Mouse (Mus musculus) embryonic facial prominence, embryonic 14.5 days (tissue): Measurements from ENCODE around the gene Bbs5. TPM values are rescaled to one million over a fixed set of nuclear protein-coding genes. Genes with fewer than 3 reads are reported as not detected.

Experiments
- ATAC-seq: fragments of 200-750 bp; cut with Nextera tagmentation; 2 replicates; pipeline ENCODE4 v1.8.0; 2017; ENCODE audit warnings: low read depth, moderate number of reproducible peaks, moderate TSS enrichment
- DNase-seq: peaks from one replicate; pipeline ENCODE4 v3.0.0-alpha.2; 2015; ENCODE audit warnings: low spot score
- H3K27ac ChIP-seq: fragments of 300-500 bp; sonication (generic); replicated peaks from 2 replicates; pipeline ENCODE4 v1.5.1; 2014; ENCODE audit warnings: low read depth, mild to moderate bottlenecking, low read length, moderate library complexity
- H3K27me3 ChIP-seq: fragments of 300-500 bp; sonication (generic); replicated peaks from 2 replicates; pipeline ENCODE4 v1.6.1; 2014; ENCODE audit warnings: low read length; ENCODE audit not compliant: control insufficient read depth, insufficient read depth
- H3K36me3 ChIP-seq: fragments of 300-500 bp; sonication (generic); 2 replicates; pipeline ENCODE4 v1.6.1; 2014; ENCODE audit warnings: low read length, mixed read lengths; ENCODE audit not compliant: control insufficient read depth, insufficient read depth
- H3K4me1 ChIP-seq: fragments of 300-500 bp; sonication (generic); 2 replicates; pipeline ENCODE4 v1.6.1; 2014; ENCODE audit warnings: antibody characterized with exemption, low read length; ENCODE audit not compliant: control insufficient read depth, insufficient read depth
- H3K4me2 ChIP-seq: fragments of 300-500 bp; sonication (generic); 2 replicates; pipeline ENCODE4 v1.6.1; 2014; ENCODE audit warnings: low read depth, mild to moderate bottlenecking, low read length, moderate library complexity, mixed read lengths
- H3K4me3 ChIP-seq: fragments of 300-500 bp; sonication (generic); 2 replicates; pipeline ENCODE4 v1.5.1; 2014; ENCODE audit warnings: low read depth, mild to moderate bottlenecking, low read length
- H3K9ac ChIP-seq: fragments of 300-500 bp; sonication (generic); 2 replicates; pipeline ENCODE4 v1.6.1; 2014; ENCODE audit warnings: low read depth, mild to moderate bottlenecking, low read length, moderate library complexity, mixed read lengths
- H3K9me3 ChIP-seq: fragments of 300-500 bp; sonication (generic); 2 replicates; pipeline ENCODE4 v1.6.1; 2016; ENCODE audit warnings: low read length; ENCODE audit not compliant: control insufficient read depth
- WGBS: fragments of 180-500 bp; shearing (Covaris S2); extraction: QIAGEN DNeasy Blood & Tissue Kit; methylation state at CpG from one replicate; pipeline ENCODE4 v1.1.7; 2014; 5-methylcytosine and 5-hydroxymethylcytosine counted together
- polyA plus RNA-seq: library from polyadenylated mRNA; unstranded; fragments of >200 nt; fragmentation: Nextera tagmentation; extraction: Ambion mirVana; gene quantifications from 2 replicates; pipeline ENCODE4 v1.2.1, GENCODE M21; 2014

Bbs5 gene
- polyA plus RNA-seq: 16.4 and 16.6 TPM in 2 replicates

- peak within 1 kb of the TSS; percentile 71 for H3K4me3 ChIP-seq
- 3% methylated on average over 37 of the region's 43 CpGs for WGBS
Observed at GRCm38 (mm10) chr2:69646726-69647490, at the start of gene Bbs5. Gene Bbs5, plus strand, starts transcription at chr2:69647171.

GRCm38 (mm10) chr2:69603726-69604393, 43.1 kb upstream of the Bbs5 start:
- H3K36me3 ChIP-seq: no peaks in the 10 kb centered on the region
- H3K9me3 ChIP-seq: no peaks in the 10 kb centered on the region
- no peaks in the 10 kb centered on the region for H3K27me3 ChIP-seq
- no peak overlapping the region for H3K27ac ChIP-seq
- H3K4me3 ChIP-seq: no peak overlapping the region
- DNase-seq (no peak), ATAC-seq (no peak)
- no peak overlapping the region for H3K9ac ChIP-seq
- WGBS: 92% methylated on average over 7 of the region's 7 CpGs
- H3K4me1 ChIP-seq: no peaks in the 10 kb centered on the region
- H3K4me2 ChIP-seq: no peak overlapping the region

More at GRCm38 (mm10) chr2:69646726-69647490, at the start of gene Bbs5:
- H3K9ac ChIP-seq: peak within 1 kb of the TSS; percentile 77
- H3K9me3 ChIP-seq: no peaks in the 10 kb centered on the region
- H3K27me3 ChIP-seq: no peaks in the 10 kb centered on the region
- DNase-seq (peak; percentile 96), ATAC-seq (peak; percentile 97)
- no peak within 1 kb of the TSS; the same call in 1 of the 2 replicates for H3K27ac ChIP-seq
- H3K36me3 ChIP-seq: no peaks in the 10 kb centered on the region
- peaks cover 8% of the 10 kb centered on the region for H3K4me1 ChIP-seq
- peak within 1 kb of the TSS; percentile 79 for H3K4me2 ChIP-seq

DNA sequence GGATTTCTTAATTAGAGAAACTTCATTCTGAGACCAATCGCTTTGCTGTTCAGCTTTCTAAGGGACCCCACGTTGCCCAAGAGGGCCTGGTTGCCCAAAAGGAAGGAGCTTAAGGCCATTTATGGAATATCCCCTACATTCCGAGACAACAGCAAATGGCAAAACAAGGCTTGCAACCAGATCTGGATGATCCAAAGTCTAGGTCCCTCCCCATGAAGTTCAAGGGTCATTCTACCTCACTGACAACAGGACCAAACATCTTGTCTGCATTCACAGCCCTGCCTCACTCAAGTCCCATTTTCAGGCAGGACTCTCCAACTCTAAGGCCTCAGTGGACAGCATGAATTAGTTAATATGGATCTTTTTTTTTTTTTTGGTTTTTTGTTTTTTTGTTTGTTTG, 40.4 kb upstream of the Bbs5 start:
- Histone ChIP-seq H3K4me1 (no peaks in the 10 kb centered on the region), H3K36me3 (no peaks in the 10 kb centered on the region), H3K4me2 (no peak overlapping the region), H3K9ac (no peak overlapping the region), H3K27ac (no peak overlapping the region), H3K4me3 (no peak overlapping the region), H3K27me3 (no peaks in the 10 kb centered on the region), H3K9me3 (no peaks in the 10 kb centered on the region)
- no peak for ATAC-seq
- 93% methylated on average over 3 of the region's 3 CpGs for WGBS
- no peak for DNase-seq

- ATAC-seq (no peak), DNase-seq (peak; percentile 34)
- H3K9ac ChIP-seq: no peak overlapping the region
- H3K4me2 ChIP-seq: 0 out of 2 replicates have a peak overlapping the region, but pooled peaks have one; percentile 10
- no peaks in the 10 kb centered on the region for H3K36me3 ChIP-seq
- no peak overlapping the region for H3K27ac ChIP-seq
- WGBS: 13% methylated on average over 10 of the region's 10 CpGs
- no peaks in the 10 kb centered on the region for H3K27me3 ChIP-seq
- H3K4me3 ChIP-seq: no peak overlapping the region
- H3K4me1 ChIP-seq: peaks cover 3% of the 10 kb centered on the region
- H3K9me3 ChIP-seq: no peaks in the 10 kb centered on the region
Observed at GRCm38 (mm10) chr2:69612237-69612636, 34.7 kb upstream of the Bbs5 start.

DNA sequence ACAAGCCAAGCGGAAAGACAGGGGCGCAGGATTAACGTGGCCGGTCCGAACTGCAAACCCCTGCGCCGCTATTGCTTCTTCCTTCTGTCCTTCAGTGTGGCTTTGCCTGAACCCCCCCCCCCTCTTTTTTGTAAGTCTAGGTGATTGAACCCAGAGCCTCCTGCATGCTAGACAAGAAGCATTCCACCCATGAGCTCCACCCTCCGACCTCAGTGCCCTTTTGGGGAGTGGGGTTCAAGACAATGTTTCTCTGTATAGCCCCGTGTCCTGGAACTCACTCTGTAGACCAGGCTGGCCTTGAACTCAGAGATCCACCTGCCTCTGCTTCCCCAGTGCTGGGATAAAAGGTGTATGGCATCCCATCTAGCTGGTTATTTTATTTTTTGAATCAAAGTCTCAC, 34.3 kb upstream of the Bbs5 start:
- H3K27ac ChIP-seq: no peak overlapping the region
- 53% methylated on average over 9 of the region's 9 CpGs for WGBS
- H3K4me3 ChIP-seq: no peak overlapping the region
- no peaks in the 10 kb centered on the region for H3K9me3 ChIP-seq
- ATAC-seq: no peak
- no peak overlapping the region for H3K4me2 ChIP-seq
- H3K9ac ChIP-seq: no peak overlapping the region
- H3K4me1 ChIP-seq: peaks cover 3% of the 10 kb centered on the region
- DNase-seq: no peak
- no peaks in the 10 kb centered on the region for H3K36me3 ChIP-seq
- H3K27me3 ChIP-seq: no peaks in the 10 kb centered on the region

GRCm38 (mm10) chr2:69613237-69613636, 33.7 kb upstream of the Bbs5 start:
- Histone ChIP-seq H3K9me3 (no peaks in the 10 kb centered on the region), H3K4me3 (no peak overlapping the region), H3K4me1 (peaks cover 3% of the 10 kb centered on the region), H3K9ac (no peak overlapping the region), H3K27ac (no peak overlapping the region), H3K4me2 (no peak overlapping the region), H3K36me3 (no peaks in the 10 kb centered on the region), H3K27me3 (no peaks in the 10 kb centered on the region)
- ATAC-seq: no peak
- peak; percentile 47 for DNase-seq
- WGBS: 61% methylated on average over 4 of the region's 4 CpGs

GRCm38 (mm10) chr2:69618336-69618735, 28.6 kb upstream of the Bbs5 start:
- H3K36me3 ChIP-seq: no peaks in the 10 kb centered on the region
- DNase-seq: no peak
- H3K27me3 ChIP-seq: no peaks in the 10 kb centered on the region
- no peak overlapping the region for H3K9ac ChIP-seq
- no peak for ATAC-seq
- H3K4me3 ChIP-seq: no peak overlapping the region
- H3K27ac ChIP-seq: no peak overlapping the region
- no peak overlapping the region for H3K4me2 ChIP-seq
- H3K4me1 ChIP-seq: no peaks in the 10 kb centered on the region
- H3K9me3 ChIP-seq: no peaks in the 10 kb centered on the region

DNA sequence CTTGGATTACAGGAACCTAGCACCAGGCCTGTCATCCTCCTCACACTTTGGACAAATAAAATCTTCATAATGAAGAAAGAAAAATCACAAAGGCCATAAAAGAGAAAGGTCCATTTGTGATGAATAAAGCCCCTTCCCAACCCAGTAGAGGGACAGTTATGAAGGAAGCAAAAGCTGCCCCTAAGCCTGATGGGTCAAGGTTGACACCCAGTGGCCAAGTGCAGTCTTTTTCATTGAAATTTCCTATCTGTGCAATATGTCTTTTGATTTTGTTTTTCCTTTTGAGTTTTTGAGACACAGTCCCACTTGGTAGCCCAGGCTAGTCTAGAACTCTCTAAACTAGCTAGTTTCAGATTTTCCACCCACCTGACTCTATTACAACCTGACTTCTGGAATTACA, 27.7 kb upstream of the Bbs5 start:
- Histone ChIP-seq H3K4me1 (no peaks in the 10 kb centered on the region), H3K36me3 (no peaks in the 10 kb centered on the region), H3K9me3 (no peaks in the 10 kb centered on the region), H3K4me2 (no peak overlapping the region), H3K27ac (no peak overlapping the region), H3K9ac (no peak overlapping the region), H3K27me3 (no peaks in the 10 kb centered on the region), H3K4me3 (no peak overlapping the region)
- ATAC-seq: no peak
- DNase-seq: no peak
